Mouse (Mus musculus): ENCODE results near the gene Stxbp1. TPM values are rescaled to one million over a fixed set of nuclear protein-coding genes. Genes with fewer than 3 reads are reported as not detected.

The Stxbp1 gene
- total and polyA plus RNA-seq, 2 experiments from 2014 or later, result 12.6 to 23.5 TPM

- 0 out of 2 replicates have a peak, but pooled peaks cover 1% of the 10 kb centered on the region for H3K4me1 ChIP-seq (ENCODE audit: control insufficient read depth, insufficient read depth)
- H3K9me3 ChIP-seq (replicated peaks; ENCODE audit: control insufficient read depth, low read length), result no peaks in the 10 kb centered on the region
- 65% methylated on average over 2 of the region's 2 CpGs for WGBS
- TF ChIP-seq CTCF (IDR thresholded peaks at IDR 0.05; ENCODE audit: low read depth) (peak; percentile 88), EP300 (IDR thresholded peaks at IDR 0.05; ENCODE audit: low read depth) (no peak)
- DNase-seq (ENCODE audit: low spot score), result peak; percentile 70
- H3K9ac ChIP-seq (replicated peaks; ENCODE audit: low read depth, low read length), result no peak overlapping the region
- H3K27me3 ChIP-seq (ENCODE audit: control insufficient read depth, insufficient read depth, low read length), result no peaks in the 10 kb centered on the region
- H3K4me3 ChIP-seq (ENCODE audit: low read depth, low read length), result no peak overlapping the region
- H3K36me3 ChIP-seq (replicated peaks; ENCODE audit: control insufficient read depth, insufficient read depth, low read length), result no peaks in the 10 kb centered on the region
- no peak overlapping the region for H3K4me2 ChIP-seq (ENCODE audit: low read depth, low read length)
- no peak overlapping the region for H3K27ac ChIP-seq (ENCODE audit: low read depth)
- no peak for ATAC-seq (ENCODE audit: insufficient read depth, low read depth)
Measured at GRCm38 (mm10) chr2:32864755-32865154, 17.7 kb upstream of the Stxbp1 start.

GRCm38 (mm10) chr2:32863317-32863716 is 16.3 kb upstream of the Stxbp1 start:
- no peak for ATAC-seq (ENCODE audit: insufficient read depth, low read depth)
- DNase-seq (ENCODE audit: low spot score), result no peak
- no peaks in the 10 kb centered on the region for H3K4me1 ChIP-seq (ENCODE audit: control insufficient read depth, insufficient read depth)
- no peak overlapping the region for H3K27ac ChIP-seq (ENCODE audit: low read depth)
- WGBS, result 90% methylated on average over 3 of the region's 3 CpGs
- no peak for TF ChIP-seq EP300 (IDR thresholded peaks at IDR 0.05; ENCODE audit: low read depth)
- no peak for TF ChIP-seq CTCF (IDR thresholded peaks at IDR 0.05; ENCODE audit: low read depth)
- no peak overlapping the region for H3K4me3 ChIP-seq (ENCODE audit: low read depth, low read length)
- no peaks in the 10 kb centered on the region for H3K36me3 ChIP-seq (replicated peaks; ENCODE audit: control insufficient read depth, insufficient read depth, low read length)
- no peaks in the 10 kb centered on the region for H3K9me3 ChIP-seq (replicated peaks; ENCODE audit: control insufficient read depth, low read length)
- H3K4me2 ChIP-seq (ENCODE audit: low read depth, low read length), result no peak overlapping the region
- H3K9ac ChIP-seq (replicated peaks; ENCODE audit: low read depth, low read length), result no peak overlapping the region
- H3K27me3 ChIP-seq (ENCODE audit: control insufficient read depth, insufficient read depth, low read length), result no peaks in the 10 kb centered on the region

GRCm38 (mm10) chr2:32860799-32861198 is 13.8 kb upstream of the Stxbp1 start:
- Histone ChIP-seq H3K27ac (ENCODE audit: low read depth) (no peak overlapping the region), H3K27me3 (ENCODE audit: control insufficient read depth, insufficient read depth, low read length) (no peaks in the 10 kb centered on the region), H3K4me2 (ENCODE audit: low read depth, low read length) (no peak overlapping the region), H3K9ac (replicated peaks; ENCODE audit: low read depth, low read length) (no peak overlapping the region), H3K4me3 (ENCODE audit: low read depth, low read length) (no peak overlapping the region), H3K36me3 (replicated peaks; ENCODE audit: control insufficient read depth, insufficient read depth, low read length) (no peaks in the 10 kb centered on the region), H3K9me3 (replicated peaks; ENCODE audit: control insufficient read depth, low read length) (no peaks in the 10 kb centered on the region), H3K4me1 (ENCODE audit: control insufficient read depth, insufficient read depth) (no peaks in the 10 kb centered on the region)
- DNase-seq (ENCODE audit: low spot score) (no peak), ATAC-seq (ENCODE audit: insufficient read depth, low read depth) (no peak)
- WGBS, result 82% methylated on average over 8 of the region's 8 CpGs
- no peak for TF ChIP-seq EP300 (IDR thresholded peaks at IDR 0.05; ENCODE audit: low read depth)
- no peak for TF ChIP-seq CTCF (IDR thresholded peaks at IDR 0.05; ENCODE audit: low read depth)

- TF ChIP-seq EP300 (IDR thresholded peaks at IDR 0.05; ENCODE audit: low read depth), result no peak
- TF ChIP-seq CTCF (IDR thresholded peaks at IDR 0.05; ENCODE audit: low read depth), result no peak
- Histone ChIP-seq H3K4me3 (ENCODE audit: low read depth, low read length) (no peak overlapping the region), H3K9me3 (replicated peaks; ENCODE audit: control insufficient read depth, low read length) (no peaks in the 10 kb centered on the region), H3K4me1 (ENCODE audit: control insufficient read depth, insufficient read depth) (no peaks in the 10 kb centered on the region), H3K9ac (replicated peaks; ENCODE audit: low read depth, low read length) (no peak overlapping the region), H3K36me3 (replicated peaks; ENCODE audit: control insufficient read depth, insufficient read depth, low read length) (no peaks in the 10 kb centered on the region), H3K27me3 (ENCODE audit: control insufficient read depth, insufficient read depth, low read length) (no peaks in the 10 kb centered on the region), H3K27ac (ENCODE audit: low read depth) (no peak overlapping the region), H3K4me2 (ENCODE audit: low read depth, low read length) (no peak overlapping the region)
- ATAC-seq (ENCODE audit: insufficient read depth, low read depth), result no peak
- WGBS, result 79% methylated on average over 5 of the region's 5 CpGs
- DNase-seq (ENCODE audit: low spot score), result no peak
Measured at GRCm38 (mm10) chr2:32859622-32860012, 12.6 kb upstream of the Stxbp1 start.

- peak; percentile 40; the same call in 1 of the 2 replicates for ATAC-seq (ENCODE audit: insufficient read depth, low read depth)
- Histone ChIP-seq H3K9me3 (replicated peaks; ENCODE audit: control insufficient read depth, low read length) (no peaks in the 10 kb centered on the region), H3K36me3 (replicated peaks; ENCODE audit: control insufficient read depth, insufficient read depth, low read length) (no peaks in the 10 kb centered on the region), H3K27ac (ENCODE audit: low read depth) (no peak overlapping the region), H3K9ac (replicated peaks; ENCODE audit: low read depth, low read length) (no peak overlapping the region), H3K4me2 (ENCODE audit: low read depth, low read length) (no peak overlapping the region), H3K4me3 (ENCODE audit: low read depth, low read length) (no peak overlapping the region), H3K27me3 (ENCODE audit: control insufficient read depth, insufficient read depth, low read length) (no peaks in the 10 kb centered on the region), H3K4me1 (ENCODE audit: control insufficient read depth, insufficient read depth) (no peaks in the 10 kb centered on the region)
- peak; percentile 28 for DNase-seq (ENCODE audit: low spot score)
- TF ChIP-seq EP300 (IDR thresholded peaks at IDR 0.05; ENCODE audit: low read depth) (no peak), CTCF (IDR thresholded peaks at IDR 0.05; ENCODE audit: low read depth) (peak; percentile 84)
- WGBS, result 41% methylated on average over 10 of the region's 10 CpGs
Measured at GRCm38 (mm10) chr2:32859010-32859621, 12.1 kb upstream of the Stxbp1 start.

- Histone ChIP-seq H3K4me3 (ENCODE audit: low read depth, low read length) (no peak overlapping the region), H3K27me3 (ENCODE audit: control insufficient read depth, insufficient read depth, low read length) (no peaks in the 10 kb centered on the region), H3K9ac (replicated peaks; ENCODE audit: low read depth, low read length) (no peak overlapping the region), H3K4me2 (ENCODE audit: low read depth, low read length) (no peak overlapping the region), H3K36me3 (replicated peaks; ENCODE audit: control insufficient read depth, insufficient read depth, low read length) (no peaks in the 10 kb centered on the region), H3K27ac (ENCODE audit: low read depth) (no peak overlapping the region), H3K9me3 (replicated peaks; ENCODE audit: control insufficient read depth, low read length) (no peaks in the 10 kb centered on the region), H3K4me1 (ENCODE audit: control insufficient read depth, insufficient read depth) (no peaks in the 10 kb centered on the region)
- TF ChIP-seq EP300 (IDR thresholded peaks at IDR 0.05; ENCODE audit: low read depth), result no peak
- TF ChIP-seq CTCF (IDR thresholded peaks at IDR 0.05; ENCODE audit: low read depth), result peak; percentile 98
- DNase-seq (ENCODE audit: low spot score) (peak; percentile 77), ATAC-seq (ENCODE audit: insufficient read depth, low read depth) (peak; percentile 74)
- WGBS, result under 1% methylated on average over 7 of the region's 7 CpGs
Measured at GRCm38 (mm10) chr2:32857584-32857983, 10.5 kb upstream of the Stxbp1 start.

Measured in heart, postnatal 0 days (tissue).